Mouse (Mus musculus): Measurements from ENCODE around the gene Pla2g12a.

DNA sequence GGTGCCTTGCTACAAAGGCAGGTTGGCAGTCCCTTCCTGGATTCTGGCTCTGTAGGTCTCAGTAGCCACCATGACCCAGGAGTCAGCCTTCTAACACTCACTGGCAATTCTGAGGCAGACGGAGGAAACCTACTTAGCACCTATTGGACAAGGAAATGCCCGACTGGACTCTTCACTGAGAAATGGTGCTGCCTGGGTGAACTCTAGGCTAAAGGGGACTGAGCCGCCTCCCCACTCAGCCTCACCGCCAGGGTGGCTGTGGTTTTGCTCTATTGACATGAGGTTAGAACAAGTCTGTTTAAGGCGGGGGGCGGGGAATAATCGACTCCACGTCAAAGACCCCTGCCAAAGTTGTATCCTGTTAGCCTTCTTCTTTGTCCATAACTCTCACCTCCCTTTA lies 25.5 kb downstream of the Pla2g12a start:
- no peak for TF ChIP-seq POLR2A (IDR thresholded peaks at IDR 0.05; ENCODE audit: low read depth, low read length)
- no peak for TF ChIP-seq CTCF (IDR thresholded peaks at IDR 0.05; ENCODE audit: borderline replicate concordance, insufficient read depth, low read length)
